Comparison of ENCODE assay signal across 29 mouse cellular contexts in the genomic region with DNA sequence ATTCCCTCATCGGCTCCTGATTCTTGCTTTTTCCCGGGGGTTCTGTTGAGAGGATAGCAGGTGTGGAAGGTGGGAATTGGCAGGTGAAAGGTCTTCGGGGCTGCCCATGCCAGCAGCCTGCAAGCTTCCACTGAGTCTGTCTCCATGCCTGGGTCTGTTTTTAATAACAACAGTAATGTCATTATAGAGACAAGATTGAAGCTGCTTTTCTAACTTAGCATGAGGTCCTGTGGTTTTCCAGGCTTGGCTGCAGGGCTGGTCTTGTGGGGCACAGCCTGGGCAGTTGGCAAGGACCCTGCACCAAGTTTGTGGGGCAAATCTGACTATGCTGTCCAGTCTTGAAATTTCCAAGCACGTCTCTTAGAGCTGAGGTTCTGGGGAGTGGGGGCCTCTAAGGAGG. TPM values are rescaled to one million over a fixed set of nuclear protein-coding genes. Genes with fewer than 3 reads are reported as not detected.
DNase-seq lines count a peak whose midpoint lies in the region; ATAC-seq and TF ChIP-seq lines count a peak whose summit lies in the region.
"Had no signal": no experiment of that assay in that cellular context is flagged by ENCODE, and none has a peak within 500 bp of the region (broad histone marks: within the 10 kb centered on the region; RNA-seq: fewer than 3 reads in every experiment).

No protein-coding gene starts in this region.

- H3K27ac ChIP-seq in cortical plate, adult 2 months (ENCODE audit: insufficient read depth, low read length): peak overlapping the region; percentile 43
- H3K27ac ChIP-seq: forebrain, embryonic 13.5 days; intestine, embryonic 15.5 days; liver, embryonic 12.5 days; midbrain, embryonic 12.5 days had no signal

- H3K4me3 ChIP-seq in cortical plate, adult 2 months (ENCODE audit: insufficient read depth, low read length): no peak overlapping the region
- H3K4me3 ChIP-seq: forebrain, embryonic 13.5 days; hindbrain, embryonic 10.5 days; intestine, embryonic 15.5 days; liver, embryonic 12.5 days; midbrain, embryonic 12.5 days had no signal

- peak; percentile 51 for DNase-seq in cerebellum, adult 11-12 months
- DNase-seq in brain, adult 2 months (ENCODE audit: low read depth, low spot score): peak; percentile 41
- DNase-seq in cerebellum, adult 9-11 months: peak; percentile 64
- no peak for DNase-seq in thymus, postnatal 4 days
- no peak for DNase-seq in adrenal gland, postnatal 25 days
- DNase-seq: adrenal gland, postnatal 10 days; gastrocnemius, postnatal 14 days; heart, postnatal 14 days; kidney, adult 2 months; kidney, postnatal 36 days; layer of hippocampus, adult 9-11 months; left cerebral cortex, postnatal 4 days; liver, postnatal 0 days; lung, postnatal 36 days; thymus, adult 2 months had no signal

- TF ChIP-seq CTCF in cortical plate, adult 2 months (IDR thresholded peaks at IDR 0.05; ENCODE audit: extremely low read depth, insufficient read depth, low read length): no peak

- ATAC-seq in cerebellum, adult (ENCODE audit: insufficient number of reproducible peaks, low FRiP score, low TSS enrichment): no peak
- ATAC-seq: forebrain, embryonic 13.5 days; intestine, embryonic 15.5 days; liver, embryonic 12.5 days; liver, postnatal 0 days; Patski had no signal

- TF ChIP-seq POLR2A in cortical plate, adult 2 months (IDR thresholded peaks at IDR 0.05; ENCODE audit: extremely low read depth, insufficient read depth, low read length): no peak

- H3K4me1 ChIP-seq in cortical plate, adult 2 months (ENCODE audit: control insufficient read depth, insufficient read depth, low read length): peaks cover 32% of the 10 kb centered on the region
- H3K4me1 ChIP-seq: intestine, embryonic 15.5 days; liver, embryonic 12.5 days had no signal

RNA-seq across cellular contexts. Expression of a gene that starts 7.6 kb away (rescaled TPM):
- polyA plus RNA-seq in cortical plate, adult 2 months (2012; rRNA removed): 442 and 456 TPM in 2 replicates
- 4.7 and 7.5 TPM in 2 replicates for total RNA-seq in adrenal gland, postnatal 25 days (2021)
- total RNA-seq: granulocyte monocyte progenitor cell, adult 5-6 weeks; megakaryocyte, adult 5-6 weeks; monocyte, adult 5-6 weeks had no signal
- polyA plus RNA-seq: G1E; heart, embryonic 14.5 days; kidney, embryonic 16.5 days; liver, postnatal 0 days had no signal

RNA-seq across cellular contexts. Expression of a gene that starts 45.5 kb away (rescaled TPM):
- polyA plus RNA-seq in cortical plate, adult 2 months (2012; rRNA removed): 33.7 and 35.3 TPM in 2 replicates
- total RNA-seq in adrenal gland, postnatal 25 days (2021): 60.2 and 64.4 TPM in 2 replicates

Comparison
In these comparisons a context has a peak if more than half of its experiments do, and no peak if none do; other contexts are left out.
1. DNase-seq: peak in cerebellum, adult 11-12 months (single experiment), brain, adult 2 months (single experiment) and cerebellum, adult 9-11 months (single experiment); none in thymus, postnatal 4 days (single experiment) and adrenal gland, postnatal 25 days (single experiment).